Mouse (Mus musculus) heart, postnatal 0 days (tissue): Measurements from ENCODE around the gene Ccl2.

Experiments used
- CTCF ChIP-seq: IDR thresholded peaks from 2 replicates; pipeline ENCODE4 v1.5.1; 2016; ENCODE audit warnings: antibody characterized with exemption, control low read depth, low read depth
- EP300 ChIP-seq: IDR thresholded peaks from 2 replicates; pipeline ENCODE4 v1.6.1; 2016; ENCODE audit warnings: antibody characterized with exemption, low read depth

- TF ChIP-seq EP300 (no peak), CTCF (peak; percentile 100)
Measured at GRCm38 (mm10) chr11:81996172-81996841, 39.1 kb upstream of the Ccl2 start.
